Mouse (Mus musculus) liver, embryonic 14 days (tissue): ENCODE results near the gene Chaf1b. TPM values are rescaled to one million over a fixed set of nuclear protein-coding genes. Genes with fewer than 3 reads are reported as not detected.

ENCODE experiments used
- polyA plus RNA-seq: library from polyadenylated mRNA; depleted of rRNA; stranded (reverse); fragments of >200 nt; gene quantifications from 2 replicates; pipeline ENCODE4 v1.2.3, GENCODE M21; 2012; rRNA removed

The Chaf1b gene
- 23.5 and 28.0 TPM in 2 replicates for polyA plus RNA-seq

GRCm38 (mm10) chr16:93883423-93884085 lies at the start of gene Chaf1b:
Gene Chaf1b, plus strand, starts transcription at chr16:93883901.

Other genes with a start within 250 kb of the Chaf1b start
- gene Cbr3, start 200.7 kb upstream of the Chaf1b start, polyA plus RNA-seq, result 0.25 and 0.26 TPM in 2 replicates
- 10.2 and 12.3 TPM in 2 replicates for gene Dop1b, start 172.0 kb upstream of the Chaf1b start, polyA plus RNA-seq
- gene Morc3, start 51.8 kb upstream of the Chaf1b start, polyA plus RNA-seq, result 12.8 and 15.2 TPM in 2 replicates
- gene Cldn14, start 124.9 kb downstream of the Chaf1b start, polyA plus RNA-seq, result 0.46 and 0.77 TPM in 2 replicates
- under 0.01 and 0.02 TPM in 2 replicates for gene Sim2, start 201.0 kb downstream of the Chaf1b start, polyA plus RNA-seq